Mouse (Mus musculus) thymus, adult 2 months (tissue): ENCODE data around the gene BC004004.

Experiments
- CTCF ChIP-seq: fragments of 200-500 bp; IDR thresholded peaks from 2 replicates; pipeline ENCODE4 v1.5.1; 2012; ENCODE audit warnings: mild to moderate bottlenecking, control low read depth, low read length, moderate library complexity, borderline replicate concordance; ENCODE audit not compliant: control insufficient read depth, poor library complexity, insufficient read depth; ENCODE audit errors: extremely low read depth
- POLR2A ChIP-seq: fragments of 200-500 bp; IDR thresholded peaks from 2 replicates; pipeline ENCODE4 v1.6.1; 2012; ENCODE audit warnings: mild to moderate bottlenecking, low read length, control low read depth, moderate library complexity; ENCODE audit not compliant: control insufficient read depth, poor library complexity, insufficient read depth; ENCODE audit errors: extremely low read depth

- TF ChIP-seq POLR2A (no peak), CTCF (no peak)
Measured at GRCm38 (mm10) chr17:29310056-29310623, 41.6 kb downstream of the BC004004 start.
